In the genomic region with DNA sequence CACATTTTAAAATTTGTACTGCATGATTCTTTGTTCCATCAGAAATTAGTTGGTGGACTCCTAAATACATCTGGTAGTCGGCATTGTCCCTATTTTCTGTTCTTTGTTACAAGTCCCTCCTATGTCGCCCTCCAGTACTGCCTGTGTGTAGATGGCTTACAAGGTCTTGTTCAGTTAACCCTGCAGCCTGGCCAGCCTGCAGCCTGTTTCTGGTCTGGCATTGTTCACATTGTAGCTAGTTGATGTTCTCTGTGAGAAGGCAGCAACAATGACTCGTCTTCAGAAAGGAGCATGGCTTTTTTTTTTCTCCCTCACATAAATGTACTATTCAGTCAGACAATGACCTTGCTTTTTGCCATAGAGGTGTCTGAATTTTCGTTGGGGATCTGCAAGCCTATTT, we compare ENCODE assay signal across 22 mouse cellular contexts. TPM values are rescaled to one million over a fixed set of nuclear protein-coding genes. Genes with fewer than 3 reads are reported as not detected.
A peak's percentile ranks its signal among the peaks of the same experiment; 100 is the strongest.
DNase-seq lines count a peak whose midpoint lies in the region; ATAC-seq and TF ChIP-seq lines count a peak whose summit lies in the region.
"Had no signal": no experiment of that assay in that cellular context is flagged by ENCODE, and none has a peak within 500 bp of the region (broad histone marks: within the 10 kb centered on the region; RNA-seq: fewer than 3 reads in every experiment).

No protein-coding gene starts in this region.

- peak overlapping the region; percentile 81; the same call in 1 of the 2 replicates for H3K27ac ChIP-seq in gastrocnemius, adult 2 months
- peak overlapping the region; percentile 53; the same call in 1 of the 2 replicates for H3K27ac ChIP-seq in heart, embryonic 13.5 days (replicated peaks)
- H3K27ac ChIP-seq in heart, embryonic 11.5 days (ENCODE audit: low read depth, low read length) = no peak overlapping the region
- no peak overlapping the region for H3K27ac ChIP-seq in heart, embryonic 16.5 days (ENCODE audit: low read length)
- H3K27ac ChIP-seq: forebrain, embryonic 10.5 days; forebrain, embryonic 13.5 days; heart, embryonic 10.5 days; hindbrain, embryonic 12.5 days had no signal

- intact Hi-C loops in gastrocnemius, adult 2 months (cut with DNase I) = no loop called here
- intact Hi-C loops in heart, postnatal 25 days (cut with DNase I) = loop anchor here (5.0 to 10.0 kb wide), 2 partner anchors 233 to 735 kb away; no protein-coding TSS in a partner anchor

- DNase-seq in gastrocnemius, adult 2 months = no peak
- no peak for DNase-seq in gastrocnemius, adult 18-20 months (ENCODE audit: low spot score)
- no peak for DNase-seq in heart, postnatal 25 days (ENCODE audit: low spot score)
- DNase-seq in testis, postnatal 14 days (ENCODE audit: low spot score) = peak; percentile 62
- no peak for DNase-seq in testis, postnatal 10 days (ENCODE audit: low spot score)
- DNase-seq: adrenal gland, adult 8-10 months; adrenal gland, postnatal 25 days; cerebellum, adult 18-20 months; cerebellum, adult 9-10 months; cerebellum, postnatal 14 days; gastrocnemius, postnatal 25 days; kidney, adult 2 months had no signal

- no peaks in the 10 kb centered on the region for H3K27me3 ChIP-seq in heart, embryonic 13.5 days (replicated peaks)
- no peaks in the 10 kb centered on the region for H3K27me3 ChIP-seq in heart, embryonic 11.5 days (ENCODE audit: control insufficient read depth, insufficient read depth, low read length)
- H3K27me3 ChIP-seq in heart, embryonic 16.5 days (ENCODE audit: control insufficient read depth, insufficient read depth, low read length) = no peaks in the 10 kb centered on the region
- H3K27me3 ChIP-seq: forebrain, embryonic 13.5 days; hindbrain, embryonic 12.5 days had no signal

- ATAC-seq in heart, embryonic 13.5 days (ENCODE audit: extremely low read depth, insufficient number of reproducible peaks, low FRiP score, low TSS enrichment) = no peak
- ATAC-seq in heart, embryonic 11.5 days (replicated peaks; ENCODE audit: insufficient number of reproducible peaks, low FRiP score, low TSS enrichment) = no peak
- ATAC-seq in heart, embryonic 16.5 days (replicated peaks; ENCODE audit: extremely low read depth, insufficient read depth, low FRiP score) = no peak
- ATAC-seq: activated CD4-positive, CD25-positive, alpha-beta regulatory T cell, adult 4 months; intestine, postnatal 0 days had no signal

- TF ChIP-seq CTCF in gastrocnemius, adult 2 months (IDR thresholded peaks at IDR 0.05) = no peak

- H3K9me3 ChIP-seq in heart, embryonic 13.5 days = no peaks in the 10 kb centered on the region
- H3K9me3 ChIP-seq in heart, embryonic 11.5 days (replicated peaks; ENCODE audit: control insufficient read depth, low read length) = no peaks in the 10 kb centered on the region
- no peaks in the 10 kb centered on the region for H3K9me3 ChIP-seq in heart, embryonic 16.5 days (replicated peaks; ENCODE audit: control insufficient read depth, low read length)
- H3K9me3 ChIP-seq: forebrain, embryonic 10.5 days; forebrain, embryonic 13.5 days; heart, embryonic 10.5 days; hindbrain, embryonic 12.5 days; hindbrain, embryonic 15.5 days had no signal

- no peak overlapping the region for H3K4me2 ChIP-seq in heart, embryonic 13.5 days
- no peak overlapping the region for H3K4me2 ChIP-seq in heart, embryonic 11.5 days
- H3K4me2 ChIP-seq in heart, embryonic 16.5 days (ENCODE audit: low read depth, low read length) = no peak overlapping the region
- H3K4me2 ChIP-seq: forebrain, embryonic 13.5 days; hindbrain, embryonic 12.5 days had no signal

- H3K4me1 ChIP-seq in heart, embryonic 13.5 days = peaks cover 65% of the 10 kb centered on the region
- peaks cover 3% of the 10 kb centered on the region; the same call in 1 of the 2 replicates for H3K4me1 ChIP-seq in heart, embryonic 11.5 days (ENCODE audit: control insufficient read depth, insufficient read depth, low read length)
- peaks cover 38% of the 10 kb centered on the region for H3K4me1 ChIP-seq in heart, embryonic 16.5 days (ENCODE audit: control insufficient read depth, insufficient read depth, low read length)
- H3K4me1 ChIP-seq: forebrain, embryonic 13.5 days; hindbrain, embryonic 12.5 days; hindbrain, embryonic 15.5 days had no signal

- WGBS in heart, embryonic 13.5 days = 50% methylated on average over 4 of the region's 4 CpGs
- 61% methylated on average over 4 of the region's 4 CpGs for WGBS in heart, embryonic 11.5 days (ENCODE audit: insufficient replicate concordance)
- WGBS in heart, embryonic 16.5 days = 54% methylated on average over 4 of the region's 4 CpGs

- H3K4me3 ChIP-seq in gastrocnemius, adult 2 months = peak overlapping the region; percentile 81
- no peak overlapping the region for H3K4me3 ChIP-seq in heart, embryonic 13.5 days
- H3K4me3 ChIP-seq in heart, embryonic 11.5 days (ENCODE audit: low read depth, low read length) = no peak overlapping the region
- H3K4me3 ChIP-seq in heart, embryonic 16.5 days (ENCODE audit: low read length) = no peak overlapping the region
- H3K4me3 ChIP-seq: forebrain, embryonic 10.5 days; forebrain, embryonic 13.5 days; heart, embryonic 10.5 days; hindbrain, embryonic 12.5 days; hindbrain, embryonic 15.5 days had no signal

- peak overlapping the region; percentile 40; the same call in 1 of the 2 replicates for H3K9ac ChIP-seq in heart, embryonic 13.5 days
- H3K9ac ChIP-seq in heart, embryonic 11.5 days (ENCODE audit: low read depth, low read length) = no peak overlapping the region
- 0 out of 2 replicates have a peak overlapping the region, but pooled peaks have one; percentile 13 for H3K9ac ChIP-seq in heart, embryonic 16.5 days (ENCODE audit: low read length)
- H3K9ac ChIP-seq: forebrain, embryonic 13.5 days; hindbrain, embryonic 12.5 days; hindbrain, embryonic 15.5 days had no signal

- peaks cover 89% of the 10 kb centered on the region for H3K36me3 ChIP-seq in heart, embryonic 13.5 days
- H3K36me3 ChIP-seq in heart, embryonic 11.5 days (ENCODE audit: control insufficient read depth, insufficient read depth, low read length) = peaks cover 7% of the 10 kb centered on the region
- H3K36me3 ChIP-seq in heart, embryonic 16.5 days (ENCODE audit: control insufficient read depth, insufficient read depth) = peaks cover 52% of the 10 kb centered on the region
- H3K36me3 ChIP-seq: forebrain, embryonic 10.5 days; hindbrain, embryonic 12.5 days; hindbrain, embryonic 15.5 days had no signal

RNA-seq across cellular contexts. Expression of gene Ttn, which starts 10.3 kb away (rescaled TPM):
- total RNA-seq in gastrocnemius, adult 2 months (2021) = 1,000 to 10,000 TPM; 6,941 to 7,187 TPM
- total RNA-seq in gastrocnemius, adult 18-20 months (2021) = 1,000 to 10,000 TPM; 4,889 to 5,895 TPM
- 426 and 512 TPM in 2 replicates for polyA plus RNA-seq in heart, embryonic 13.5 days (2015; fragmentation: Nextera tagmentation; extraction: Ambion mirVana)
- polyA plus RNA-seq in heart, embryonic 11.5 days (2014; fragmentation: Nextera tagmentation; extraction: Ambion mirVana) = 378 and 608 TPM in 2 replicates
- polyA plus RNA-seq in heart, embryonic 16.5 days (2015; fragmentation: Nextera tagmentation; extraction: Ambion mirVana) = 717 and 788 TPM in 2 replicates
- 1,000 to 10,000 TPM; 2,867 to 3,123 TPM for total RNA-seq in heart, postnatal 25 days (2021)

Comparison
In these comparisons a context has a peak if more than half of its experiments do, and no peak if none do; other contexts are left out.
1. H3K27ac ChIP-seq: peak in gastrocnemius, adult 2 months (single experiment) and heart, embryonic 13.5 days (single experiment); none in heart, embryonic 11.5 days (single experiment) and heart, embryonic 16.5 days (single experiment).